Mouse (Mus musculus) lung, adult 2 months (tissue): ENCODE measurements at regions not wholly inside any gene's neighbourhood (a gene's known extent, or its start where the extent isn't known, plus 50 kb on each side); places are given as distances from the start of the nearest gene placed in this dataset.

Experiments used
- CTCF ChIP-seq: fragments of 200-500 bp; IDR thresholded peaks from 2 replicates; pipeline ENCODE4 v1.5.1; 2011; ENCODE audit warnings: mild to moderate bottlenecking, low read length, control low read depth; ENCODE audit not compliant: insufficient read depth
- POLR2A ChIP-seq: fragments of 200-500 bp; IDR thresholded peaks from 2 replicates; pipeline ENCODE4 v1.6.1; 2011; ENCODE audit warnings: low read depth, mild to moderate bottlenecking, control low read depth, low read length, borderline replicate concordance; ENCODE audit errors: extremely low read depth

GRCm38 (mm10) chr16:29785114-29785513 is 206.0 kb downstream of the Opa1 start:
- TF ChIP-seq CTCF (0 out of 2 replicates have a peak, but pooled peaks have one; percentile 11), POLR2A (no peak)
